Mouse (Mus musculus): ENCODE results near the gene Mrtfb. TPM values are rescaled to one million over a fixed set of nuclear protein-coding genes. Genes with fewer than 3 reads are reported as not detected.

Mrtfb gene
- total RNA-seq, 2 experiments from 2014 or later = 23.3 to 33.0 TPM

- TF ChIP-seq CTCF (IDR thresholded peaks at IDR 0.05) = no peak
- no peak overlapping the region for H3K4me3 ChIP-seq
- H3K27ac ChIP-seq = no peak overlapping the region
- intact Hi-C loops (cut with DNase I) = no loop called here
- DNase-seq = no peak
Measured at GRCm38 (mm10) chr16:13419752-13420151, 163.5 kb downstream of the Mrtfb start.

GRCm38 (mm10) chr16:13422522-13422921 lies 166.2 kb downstream of the Mrtfb start:
- no peak for DNase-seq
- Histone ChIP-seq H3K4me3 (no peak overlapping the region), H3K27ac (no peak overlapping the region)
- intact Hi-C loops (cut with DNase I) = no loop called here
- no peak for TF ChIP-seq CTCF (IDR thresholded peaks at IDR 0.05)

DNA sequence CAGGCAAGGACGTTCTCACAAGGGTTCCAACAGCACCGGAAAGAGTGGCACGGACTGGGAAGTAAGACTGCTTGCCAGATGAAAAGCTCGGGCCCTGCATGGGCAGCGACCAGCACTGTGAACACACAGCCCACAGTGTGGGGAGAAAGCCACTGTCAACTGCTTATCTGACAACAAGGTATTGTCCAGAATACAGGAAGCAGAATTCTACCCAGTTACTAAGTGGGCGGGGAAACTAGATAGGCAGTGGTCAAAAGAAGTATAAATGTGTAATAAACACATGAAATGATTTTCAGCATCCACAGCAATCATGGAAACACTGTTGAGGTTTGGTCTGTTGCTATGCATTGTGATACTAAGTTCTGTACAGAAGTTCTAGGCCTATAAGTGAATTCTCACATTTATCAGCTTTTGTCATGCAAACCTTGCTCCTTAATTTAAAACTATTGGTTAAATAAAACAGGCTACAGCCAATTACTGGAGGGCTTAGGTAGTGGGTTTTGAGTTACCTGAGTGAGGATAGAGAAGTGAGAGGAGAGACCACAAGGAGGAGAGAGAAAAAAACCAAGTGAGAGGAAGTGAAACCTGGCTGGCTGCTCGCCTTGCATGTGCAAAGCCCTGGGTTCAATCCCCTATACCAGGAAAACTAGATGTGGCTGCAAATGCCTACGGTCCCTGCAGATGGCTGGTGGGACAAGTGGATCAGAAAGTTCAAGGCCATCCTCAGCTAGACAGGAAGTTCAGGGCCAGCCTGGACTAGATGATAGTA lies 167.5 kb downstream of the Mrtfb start:
- TF ChIP-seq CTCF (IDR thresholded peaks at IDR 0.05) = no peak
- intact Hi-C loops (cut with DNase I) = no loop called here
- no peak for DNase-seq

GRCm38 (mm10) chr16:13425804-13426203 lies 169.5 kb downstream of the Mrtfb start:
- intact Hi-C loops (cut with DNase I) = no loop called here
- no peak for TF ChIP-seq CTCF (IDR thresholded peaks at IDR 0.05)
- DNase-seq = no peak
- Histone ChIP-seq H3K27ac (no peak overlapping the region), H3K4me3 (no peak overlapping the region)

More for the DNA sequence above, 167.5 kb downstream of the Mrtfb start:
- no peak overlapping the region for H3K4me3 ChIP-seq
- no peak overlapping the region for H3K27ac ChIP-seq

- intact Hi-C loops (cut with DNase I) = no loop called here
- no peak for TF ChIP-seq CTCF (IDR thresholded peaks at IDR 0.05)
- H3K27ac ChIP-seq = no peak overlapping the region; the same call in 1 of the 2 replicates
Measured at GRCm38 (mm10) chr16:13426831-13427589, 170.7 kb downstream of the Mrtfb start.

DNA sequence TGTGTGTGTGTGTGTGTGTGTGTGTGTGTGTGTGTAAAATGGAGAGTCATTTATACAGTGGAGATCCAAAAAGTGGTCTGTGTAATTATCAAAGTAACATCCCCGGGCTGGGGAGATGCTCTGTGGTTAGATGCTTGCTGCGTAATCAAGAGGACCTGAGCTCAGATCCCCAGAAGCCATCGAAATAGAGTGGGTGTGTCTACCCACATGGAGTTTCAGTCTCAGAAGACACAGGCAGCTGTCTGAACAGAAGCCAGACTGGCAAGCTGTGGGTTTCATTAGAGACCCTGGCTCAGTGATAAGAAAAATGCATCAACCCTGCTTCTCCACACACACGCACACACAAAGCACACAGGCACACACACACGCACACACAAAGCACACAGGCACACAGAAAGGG lies 171.8 kb downstream of the Mrtfb start:
- H3K27ac ChIP-seq = no peak overlapping the region
- no peak for TF ChIP-seq CTCF (IDR thresholded peaks at IDR 0.05)
- no peak overlapping the region for H3K4me3 ChIP-seq
- DNase-seq = no peak
- intact Hi-C loops (cut with DNase I) = no loop called here

More at GRCm38 (mm10) chr16:13426831-13427589, 170.7 kb downstream of the Mrtfb start:
- no peak overlapping the region for H3K4me3 ChIP-seq
- DNase-seq = peak; percentile 39

DNA sequence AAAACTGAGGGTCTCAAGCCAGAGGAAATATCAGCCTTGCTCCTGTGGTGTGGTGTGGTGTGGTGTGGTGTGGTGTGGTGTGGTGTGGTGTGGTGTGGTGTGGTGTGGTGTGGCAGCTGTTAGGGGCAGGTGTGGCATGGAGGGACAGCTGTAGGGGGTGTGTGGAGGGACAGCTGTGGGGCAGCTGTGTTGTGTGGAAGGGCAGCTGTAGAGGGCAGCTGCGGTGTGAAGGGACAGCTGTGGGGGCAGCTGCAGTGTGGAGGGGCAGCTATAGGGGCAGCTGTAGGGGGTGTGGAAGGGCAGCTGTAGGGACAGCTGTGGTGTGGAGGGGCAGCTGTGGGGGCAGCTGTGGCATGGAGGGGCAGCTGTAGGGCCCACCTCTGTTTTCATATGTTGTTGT lies 172.5 kb downstream of the Mrtfb start:
- no peak overlapping the region for H3K27ac ChIP-seq
- no peak for TF ChIP-seq CTCF (IDR thresholded peaks at IDR 0.05)
- intact Hi-C loops (cut with DNase I) = no loop called here
- DNase-seq = no peak
- H3K4me3 ChIP-seq = no peak overlapping the region

DNA sequence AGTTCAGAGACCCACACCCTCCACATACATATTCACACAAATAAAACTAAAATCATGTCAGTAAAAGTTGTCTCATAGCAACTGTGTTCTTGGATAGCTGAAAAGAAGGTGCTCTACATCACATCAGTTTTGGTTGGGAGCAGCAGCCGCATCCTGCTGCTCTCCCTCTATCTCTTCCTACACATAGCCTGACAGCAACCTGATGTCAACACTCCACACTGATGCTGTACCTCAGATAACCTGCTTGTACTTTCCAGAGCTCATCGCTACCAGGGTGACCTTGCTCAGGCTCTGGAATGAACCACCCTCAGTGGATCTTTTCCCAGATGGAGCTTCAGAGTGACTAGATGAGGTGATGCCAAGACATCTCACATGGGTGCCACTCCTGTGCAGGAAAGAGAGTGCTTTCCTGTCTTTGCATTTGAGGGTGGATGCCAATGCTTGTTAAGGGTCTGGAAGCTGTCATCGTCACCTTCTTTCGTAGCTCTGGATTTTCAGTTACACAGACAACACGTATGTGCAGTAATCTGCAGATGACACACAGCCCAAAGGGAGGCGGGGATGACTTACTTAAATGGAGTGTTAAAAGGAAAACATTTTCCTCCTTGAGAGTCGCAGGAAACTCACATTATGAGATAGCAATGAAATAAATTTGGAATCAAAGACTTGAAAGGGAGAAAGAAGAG lies 173.8 kb downstream of the Mrtfb start:
- no peak for TF ChIP-seq CTCF (IDR thresholded peaks at IDR 0.05)
- no peak overlapping the region for H3K4me3 ChIP-seq
- H3K27ac ChIP-seq = no peak overlapping the region
- intact Hi-C loops (cut with DNase I) = no loop called here
- no peak for DNase-seq

- no peak for TF ChIP-seq CTCF (IDR thresholded peaks at IDR 0.05)
- DNase-seq = no peak
- Histone ChIP-seq H3K27ac (no peak overlapping the region), H3K4me3 (no peak overlapping the region)
- intact Hi-C loops (cut with DNase I) = no loop called here
Measured at GRCm38 (mm10) chr16:13430940-13431339, 174.7 kb downstream of the Mrtfb start.

- no peak overlapping the region for H3K4me3 ChIP-seq
- no peak for TF ChIP-seq CTCF (IDR thresholded peaks at IDR 0.05)
- no peak overlapping the region for H3K27ac ChIP-seq
- DNase-seq = no peak
- intact Hi-C loops (cut with DNase I) = no loop called here
Measured at GRCm38 (mm10) chr16:13435627-13436026, 179.3 kb downstream of the Mrtfb start.

DNA sequence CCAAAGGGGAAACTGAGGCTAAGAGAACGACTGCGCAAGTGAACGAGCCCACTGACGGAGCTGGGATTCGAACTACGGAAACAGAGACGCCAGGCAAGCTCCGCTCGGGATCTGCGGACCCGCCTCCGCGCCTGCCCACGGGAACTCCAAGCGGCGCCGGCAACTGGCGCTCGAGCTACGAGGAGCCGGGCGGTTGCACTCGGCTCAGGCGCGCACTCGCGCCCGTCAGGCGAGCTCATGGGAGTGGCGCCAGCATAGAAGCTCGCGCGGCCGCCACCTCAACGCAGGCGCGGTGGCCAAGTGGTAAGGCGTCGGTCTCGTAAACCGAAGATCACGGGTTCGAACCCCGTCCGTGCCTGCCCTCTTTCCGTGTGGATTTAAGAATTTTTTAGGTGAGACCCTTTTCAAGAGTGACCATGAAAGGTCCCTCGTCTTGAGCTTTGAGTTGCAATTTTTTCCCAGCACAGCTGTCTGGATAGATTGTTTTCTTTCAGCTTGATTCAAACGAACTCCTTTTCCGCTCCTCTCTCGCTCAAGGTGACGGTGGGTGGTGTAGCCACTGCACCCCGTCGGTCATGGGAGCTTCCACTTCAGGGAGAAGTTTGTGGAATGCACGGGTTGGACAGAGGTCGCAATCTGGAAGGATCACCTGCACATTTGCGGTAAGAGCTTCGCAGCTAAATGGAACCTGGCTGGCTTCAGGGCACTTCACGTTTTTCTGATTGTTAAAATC lies 180.9 kb downstream of the Mrtfb start:
- DNase-seq = peak; percentile 97
- TF ChIP-seq CTCF (IDR thresholded peaks at IDR 0.05) = peak; percentile 29; the same call in 1 of the 2 replicates
- peak overlapping the region; percentile 93 for H3K4me3 ChIP-seq
- H3K27ac ChIP-seq = peak overlapping the region; percentile 86
- intact Hi-C loops (cut with DNase I) = no loop called here

- Histone ChIP-seq H3K27ac (peak overlapping the region; percentile 86), H3K4me3 (peak overlapping the region; percentile 93)
- intact Hi-C loops (cut with DNase I) = no loop called here
- peak; percentile 61 for DNase-seq
- peak; percentile 47 for TF ChIP-seq CTCF (IDR thresholded peaks at IDR 0.05)
Measured at GRCm38 (mm10) chr16:13437770-13438372, 181.6 kb downstream of the Mrtfb start.

Data from gastrocnemius, adult 2 months (tissue).